Mouse (Mus musculus): ENCODE results near the gene Nup107. TPM values are rescaled to one million over a fixed set of nuclear protein-coding genes. Genes with fewer than 3 reads are reported as not detected.

The Nup107 gene
- total and polyA plus RNA-seq, 3 experiments = 47.7 to 97.0 (median 82.0) TPM

- Histone ChIP-seq H3K9me3 (replicated peaks; ENCODE audit: low read length) (no peaks in the 10 kb centered on the region), H3K27me3 (replicated peaks) (no peaks in the 10 kb centered on the region), H3K36me3 (replicated peaks in 1 of 2; ENCODE audit: control insufficient read depth in 1 of 2, insufficient read depth in 1 of 2, low read length in 1 of 2) (peaks cover 77 to 88% of the 10 kb centered on the region in 2 experiments), H3K27ac (ENCODE audit: insufficient read depth, low read depth) (no peak overlapping the region), H3K4me1 (ENCODE audit: control insufficient read depth in 1 of 2, insufficient read depth in 2 of 2) (peaks cover 1 to 2% of the 10 kb centered on the region in 2 experiments; a peak in 2 of 4 replicates), H3K4me3 (replicated peaks in 1 of 3; ENCODE audit: low read depth in 2 of 3, low read length in 2 of 3, poor library complexity in 1 of 3) (no peak overlapping the region), H3K79me2 (replicated peaks; ENCODE audit: control insufficient read depth, extremely low read depth, insufficient read depth, poor library complexity, severe bottlenecking) (peaks cover 82% of the 10 kb centered on the region), H3K9ac (ENCODE audit: insufficient read depth, low read depth) (no peak overlapping the region), H3K4me2 (ENCODE audit: insufficient read depth, low read depth, poor library complexity, severe bottlenecking) (no peak overlapping the region)
- DNase-seq (ENCODE audit: extremely low read depth) = no peak
- dilution Hi-C loops (cut with MboI; ENCODE audit: extremely low pct_ligation_motif_present, extremely low pct_unique_long_range_greater_than_20kb, low sequenced_read_pairs) (no loop called here), in situ Hi-C loops (cut with MboI; ENCODE audit: low pct_ligation_motif_present, low pct_unique_long_range_greater_than_20kb, low sequenced_read_pairs) (no loop called here)
- TF ChIP-seq RCOR1 (conservative IDR thresholded peaks at IDR 0.05; ENCODE audit: low read depth, low read length) = no peak
- TF ChIP-seq MAZ (IDR thresholded peaks at IDR 0.05; ENCODE audit: low read depth, low read length) = no peak
- TF ChIP-seq SMC3 (IDR thresholded peaks at IDR 0.05; ENCODE audit: low read depth, low read length) = no peak
- TF ChIP-seq HCFC1 (IDR thresholded peaks at IDR 0.05; ENCODE audit: low read depth, low read length) = no peak
- TF ChIP-seq ZC3H11A (IDR thresholded peaks at IDR 0.05; ENCODE audit: low read depth, low read length) = no peak
- TF ChIP-seq GABPA (IDR thresholded peaks at IDR 0.05; ENCODE audit: insufficient replicate concordance, low read depth, low read length) = no peak
- no peak for TF ChIP-seq TCF12 (IDR thresholded peaks at IDR 0.05; ENCODE audit: low read depth, low read length)
- TF ChIP-seq USF2 (conservative IDR thresholded peaks at IDR 0.05; ENCODE audit: low read depth, low read length) = no peak
These were observed 91.3 kb downstream of the Nup107 start for GRCm38 (mm10) chr10:117701034-117701829.

Other genes starting within 250 kb of the Nup107 start
- 0.04 and 0.25 TPM in 2 replicates for gene Cpm, start 163.2 kb downstream of the Nup107 start, total RNA-seq (2012; rRNA removed)
- 0.09 and 0.31 TPM in 2 replicates for gene Cpm, start 163.2 kb downstream of the Nup107 start, total RNA-seq (2014; rRNA removed)
- gene Cpm, start 163.2 kb downstream of the Nup107 start, polyA plus RNA-seq (2012; ENCODE audit: insufficient read length, low read depth) = 0.17 and 0.31 TPM in 2 replicates
- gene Mdm2, start 81.9 kb downstream of the Nup107 start, total RNA-seq (2012; rRNA removed) = 136 and 166 TPM in 2 replicates
- 104 and 112 TPM in 2 replicates for gene Mdm2, start 81.9 kb downstream of the Nup107 start, total RNA-seq (2014; rRNA removed)
- gene Mdm2, start 81.9 kb downstream of the Nup107 start, polyA plus RNA-seq (2012; ENCODE audit: insufficient read length, low read depth) = 74.9 and 79.8 TPM in 2 replicates
- gene Slc35e3, start 46.3 kb downstream of the Nup107 start, total RNA-seq (2012; rRNA removed) = 5.0 and 6.4 TPM in 2 replicates
- 1.4 and 2.2 TPM in 2 replicates for gene Slc35e3, start 46.3 kb downstream of the Nup107 start, total RNA-seq (2014; rRNA removed)
- 9.7 and 9.8 TPM in 2 replicates for gene Slc35e3, start 46.3 kb downstream of the Nup107 start, polyA plus RNA-seq (2012; ENCODE audit: insufficient read length, low read depth)
- gene Rap1b, start 53.3 kb upstream of the Nup107 start, total RNA-seq (2012; rRNA removed) = 37.0 and 49.8 TPM in 2 replicates
- 205 and 225 TPM in 2 replicates for gene Rap1b, start 53.3 kb upstream of the Nup107 start, total RNA-seq (2014; rRNA removed)
- gene Rap1b, start 53.3 kb upstream of the Nup107 start, polyA plus RNA-seq (2012; ENCODE audit: insufficient read length, low read depth) = 186 and 214 TPM in 2 replicates

Data from CH12.LX (cell line).